Mouse (Mus musculus): ENCODE data around the gene Stum.

Gene Stum

DNA sequence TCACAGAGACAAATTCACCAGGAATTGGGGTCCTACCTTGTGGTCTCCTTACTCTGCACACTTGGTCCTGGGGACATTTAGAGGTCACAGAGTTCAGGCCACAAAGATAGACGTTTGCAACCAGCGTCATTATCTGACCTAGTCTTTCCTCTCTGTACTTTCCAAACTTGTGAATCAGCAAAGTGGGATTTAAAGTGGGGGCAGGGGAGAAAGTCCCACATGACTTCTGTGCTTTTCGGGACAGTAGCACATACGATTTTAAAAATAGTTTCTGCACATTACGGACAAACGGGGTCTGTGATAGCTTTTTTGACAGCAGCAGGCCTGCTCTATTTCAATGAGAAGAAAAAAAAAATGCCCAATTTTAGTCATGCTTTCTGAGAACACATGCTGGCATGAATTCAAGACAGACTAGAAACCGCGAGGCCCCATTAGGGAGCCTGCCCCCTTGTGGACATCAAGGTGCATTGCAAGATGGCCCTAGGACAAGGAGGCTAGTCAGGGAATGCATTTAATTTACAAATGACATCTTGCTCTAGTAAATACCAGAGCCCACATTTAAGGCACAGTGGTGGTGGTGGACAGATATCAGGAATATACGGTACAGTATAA, 55.1 kb downstream of the Stum start:
- DNase-seq, result peak; percentile 81 to 90

- DNase-seq, result no peak
Observed at GRCm38 (mm10) chr1:180427685-180428084, 55.6 kb downstream of the Stum start.

DNA sequence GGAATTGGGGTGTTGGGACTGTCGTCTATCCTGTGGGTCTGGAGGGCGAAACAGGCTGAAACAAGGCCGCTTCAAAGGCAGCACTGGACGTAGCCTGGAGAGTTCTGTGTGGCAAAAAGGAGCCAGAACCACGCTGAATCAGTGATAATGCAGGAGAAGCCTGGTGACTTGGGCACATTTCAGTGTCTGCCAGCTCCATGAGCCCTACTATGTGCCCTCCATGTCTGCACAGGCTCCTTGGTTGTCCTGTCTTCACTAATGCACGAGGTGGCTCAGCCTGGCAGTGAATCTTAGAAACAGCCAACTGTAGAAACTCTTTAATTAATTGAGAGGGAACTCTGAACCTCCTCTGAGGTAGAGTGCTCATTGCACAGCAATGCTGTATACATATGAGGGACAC, 56.9 kb downstream of the Stum start:
- DNase-seq, result no peak

- DNase-seq, result no peak
Observed at GRCm38 (mm10) chr1:180423931-180424330, 59.4 kb downstream of the Stum start.

GRCm38 (mm10) chr1:180423008-180423639, 60.2 kb downstream of the Stum start:
- DNase-seq, result peak in 1 of 2 experiments; percentile 37

- peak; percentile 88 to 93 for DNase-seq
Observed at GRCm38 (mm10) chr1:180422076-180422828, 61.1 kb downstream of the Stum start.

GRCm38 (mm10) chr1:180421165-180421909, 62.0 kb downstream of the Stum start:
- peak; percentile 55 to 57 for DNase-seq

- peak; percentile 82 to 87 for DNase-seq
Observed at GRCm38 (mm10) chr1:180420496-180421164, 62.7 kb downstream of the Stum start.

DNA sequence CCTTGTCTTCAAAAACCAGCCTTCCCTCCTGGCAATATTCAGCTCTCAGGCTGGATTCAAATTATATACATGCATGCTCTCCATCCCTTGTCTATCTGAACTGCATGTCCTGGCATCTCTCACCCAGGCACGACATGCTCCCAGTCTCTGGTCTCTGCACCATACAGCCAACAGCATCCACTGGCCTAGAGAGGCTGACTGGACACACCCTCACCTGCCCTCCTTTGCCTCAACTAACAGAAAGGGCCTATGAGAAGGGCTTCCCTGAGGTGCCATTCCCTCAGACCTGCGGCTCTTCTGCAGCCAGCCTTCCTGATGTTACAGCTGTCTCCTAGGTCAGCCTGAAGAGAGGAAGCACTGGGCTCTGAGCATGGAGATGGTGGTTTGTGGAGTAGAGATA, 64.2 kb downstream of the Stum start:
- no peak for DNase-seq

DNA sequence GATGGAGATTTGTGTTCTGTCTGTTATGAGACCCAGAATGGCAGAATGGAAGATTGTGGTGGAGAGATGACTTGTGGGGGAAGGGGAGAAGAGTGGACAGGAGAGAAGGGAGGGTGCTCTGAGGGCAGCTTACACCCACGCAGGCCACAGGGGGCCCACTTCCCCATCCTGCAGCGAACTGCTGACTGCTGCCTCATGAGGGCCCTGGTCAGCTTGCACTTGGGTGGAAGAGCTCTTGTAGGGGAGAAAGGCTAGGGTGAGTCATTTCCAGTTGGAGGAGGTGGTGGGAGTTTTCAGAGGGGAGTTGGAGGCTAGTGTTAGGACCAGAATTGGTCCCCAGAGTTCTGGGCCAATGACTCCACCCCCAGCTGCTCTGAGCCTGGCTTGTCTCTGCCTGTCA, 66.2 kb downstream of the Stum start:
- no peak for DNase-seq

DNA sequence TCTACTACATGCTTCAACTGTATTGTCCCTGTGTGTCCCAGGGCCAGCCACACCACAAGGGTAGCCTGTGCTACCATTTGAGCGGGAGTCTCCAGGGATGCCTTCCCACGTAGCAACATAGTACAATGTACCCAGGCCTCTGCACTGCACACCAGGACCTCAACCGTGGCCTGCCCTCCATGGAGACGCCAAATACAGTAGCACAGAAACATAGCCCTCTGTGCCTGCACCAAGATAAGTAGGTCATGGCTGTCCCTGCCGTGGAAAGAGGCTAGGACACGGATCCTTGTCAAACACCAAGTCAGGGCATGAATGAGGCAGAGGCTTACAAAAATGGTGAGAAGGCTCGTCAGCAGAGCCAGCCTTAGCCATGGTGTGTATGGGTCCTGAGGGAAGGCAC, 67.5 kb downstream of the Stum start:
- DNase-seq, result no peak

GRCm38 (mm10) chr1:180415064-180415463, 68.2 kb downstream of the Stum start:
- peak in 1 of 2 experiments; percentile 26 for DNase-seq

GRCm38 (mm10) chr1:180410306-180410705, 73.0 kb downstream of the Stum start:
- no peak for DNase-seq

DNA sequence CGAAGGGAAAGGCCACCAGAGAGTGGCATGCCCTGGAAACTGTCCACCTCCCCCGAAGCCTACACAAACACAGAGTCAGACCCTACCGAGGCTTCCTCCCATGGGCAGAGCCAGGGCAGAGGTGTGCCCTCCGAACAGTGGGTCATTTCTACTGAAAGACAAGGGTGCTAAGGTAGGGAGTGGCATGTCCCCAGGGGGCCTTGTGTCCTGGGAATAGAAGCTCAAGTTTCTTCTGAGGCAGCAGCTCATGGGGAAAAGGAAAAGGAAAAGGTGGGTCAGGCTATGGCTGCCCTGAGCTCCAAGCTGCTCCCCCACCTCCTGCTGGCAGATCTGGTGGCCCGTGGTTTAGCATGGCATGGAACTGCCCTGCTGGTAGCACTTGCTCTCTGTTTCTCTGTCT, 73.5 kb downstream of the Stum start:
- DNase-seq, result no peak

- DNase-seq, result peak in 1 of 2 experiments; percentile 29
Observed at GRCm38 (mm10) chr1:180408832-180409231, 74.5 kb downstream of the Stum start.

DNA sequence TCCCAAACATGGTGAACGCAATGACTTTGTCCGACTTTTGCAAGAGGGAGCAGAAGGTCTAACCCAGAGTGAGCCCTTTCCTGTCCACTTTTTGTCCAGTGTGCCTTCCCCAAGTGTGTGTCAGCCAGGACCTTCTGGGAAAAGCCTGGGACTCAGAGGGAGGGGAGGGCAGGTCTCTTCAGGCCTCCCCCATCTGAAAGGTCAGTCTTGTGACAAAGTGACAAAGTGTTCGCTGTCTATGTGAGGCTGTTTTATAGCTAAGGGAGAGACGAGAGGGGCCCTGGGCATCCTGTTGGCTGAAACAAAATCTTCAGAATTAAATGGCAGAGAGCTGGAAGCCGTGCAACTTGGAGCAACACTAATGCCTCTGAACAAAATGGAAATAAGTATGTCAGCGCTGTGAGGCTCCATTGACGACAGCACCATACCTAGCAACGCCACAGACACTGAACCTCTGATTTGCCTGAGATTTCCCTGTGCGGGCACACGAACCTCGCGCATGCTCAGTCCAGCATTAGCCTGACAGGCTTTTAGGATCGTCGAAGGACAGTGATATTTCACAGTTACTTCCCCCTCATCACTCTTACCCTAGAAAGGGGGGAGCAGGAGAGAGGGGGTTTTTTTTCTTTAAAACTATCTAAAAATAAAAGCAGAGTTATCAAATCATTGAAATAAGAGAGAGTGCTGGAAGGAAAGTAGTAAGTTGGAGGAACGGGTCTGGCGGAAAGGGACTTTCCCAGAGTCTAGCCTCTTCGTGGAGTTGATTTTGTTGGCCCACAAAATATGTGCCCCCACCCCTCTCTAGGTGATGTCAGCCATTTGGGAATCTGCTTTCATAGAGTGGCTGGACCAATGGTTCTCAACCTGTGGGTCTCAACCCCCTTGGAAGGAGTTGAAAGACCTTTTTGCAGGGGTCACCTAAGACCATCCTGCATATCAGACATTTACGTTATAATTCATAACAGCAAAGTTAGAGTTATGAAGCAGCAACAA, 75.3 kb downstream of the Stum start:
- DNase-seq, result no peak

GRCm38 (mm10) chr1:180407171-180407671, 76.1 kb downstream of the Stum start:
- DNase-seq, result peak; percentile 90 to 93

DNA sequence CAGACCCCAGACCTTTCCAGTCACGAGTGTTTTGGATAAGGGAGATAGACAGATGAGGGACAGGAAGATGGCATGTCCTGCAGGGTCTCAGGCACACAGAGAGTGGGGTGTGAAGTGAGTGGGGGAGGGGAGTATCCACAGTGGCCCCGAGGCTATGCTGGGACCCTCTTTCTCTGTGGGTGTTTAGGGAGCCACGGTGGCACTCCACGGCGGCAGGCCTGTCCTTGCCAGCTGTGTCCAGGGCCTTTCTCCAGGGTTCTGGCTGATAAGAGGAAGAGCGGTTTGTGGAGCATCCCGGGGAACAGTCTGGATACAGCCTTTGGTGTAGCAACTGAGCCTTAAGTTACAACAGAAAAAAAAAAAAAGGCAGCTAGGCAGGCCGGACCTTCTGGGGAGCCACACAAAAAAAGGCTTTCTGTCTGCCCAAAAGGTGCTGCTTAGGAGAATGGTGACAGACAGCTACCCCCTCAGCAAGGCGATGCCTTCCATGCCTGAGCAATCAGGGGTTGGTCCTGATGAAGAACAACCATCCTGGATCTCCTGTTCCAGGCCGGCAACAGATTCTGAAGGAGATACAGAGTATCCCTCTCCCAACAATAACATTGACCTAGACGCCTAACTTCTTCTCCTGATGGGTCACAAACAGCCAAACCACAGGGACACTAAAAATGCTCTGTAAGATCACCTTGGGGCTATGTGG, 76.8 kb downstream of the Stum start:
- no peak for DNase-seq

DNA sequence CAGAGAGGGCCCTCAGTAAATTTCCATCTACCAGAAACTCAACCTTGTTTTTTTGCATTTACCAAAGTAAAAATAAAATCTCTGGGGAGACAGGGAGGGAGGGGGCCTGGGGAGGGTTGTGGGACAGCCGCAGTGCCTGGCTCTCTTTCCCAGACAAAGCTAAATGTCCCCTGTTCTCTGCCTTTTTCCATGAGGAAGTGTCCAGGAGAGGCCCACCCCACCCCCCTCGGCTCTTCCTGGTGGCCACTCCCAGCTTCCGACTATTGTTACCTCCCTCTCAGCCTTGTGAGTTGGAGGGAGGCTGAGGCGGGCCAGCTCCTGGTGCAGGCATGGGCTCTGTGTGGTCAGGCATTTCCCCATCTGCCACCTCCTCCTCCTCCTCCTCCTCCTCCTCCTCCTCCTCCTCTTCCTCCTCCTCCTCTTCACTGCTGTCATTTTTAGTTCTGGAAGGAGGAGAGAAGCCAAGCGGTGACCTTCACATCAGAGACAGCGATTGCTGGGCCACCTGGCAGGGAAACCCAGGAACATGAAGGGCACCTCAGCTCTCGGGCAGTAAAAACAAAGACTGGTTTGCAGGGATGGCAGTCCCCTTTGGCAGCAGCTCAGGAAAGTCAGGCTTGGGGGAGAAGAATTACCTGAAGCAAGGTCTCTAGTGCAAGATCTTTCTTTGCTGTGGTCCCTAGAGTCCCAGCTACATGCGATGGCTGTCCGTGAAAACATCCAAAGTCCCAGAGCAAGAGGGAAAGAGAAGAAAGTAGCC, 77.5 kb downstream of the Stum start:
- no peak for DNase-seq

DNA sequence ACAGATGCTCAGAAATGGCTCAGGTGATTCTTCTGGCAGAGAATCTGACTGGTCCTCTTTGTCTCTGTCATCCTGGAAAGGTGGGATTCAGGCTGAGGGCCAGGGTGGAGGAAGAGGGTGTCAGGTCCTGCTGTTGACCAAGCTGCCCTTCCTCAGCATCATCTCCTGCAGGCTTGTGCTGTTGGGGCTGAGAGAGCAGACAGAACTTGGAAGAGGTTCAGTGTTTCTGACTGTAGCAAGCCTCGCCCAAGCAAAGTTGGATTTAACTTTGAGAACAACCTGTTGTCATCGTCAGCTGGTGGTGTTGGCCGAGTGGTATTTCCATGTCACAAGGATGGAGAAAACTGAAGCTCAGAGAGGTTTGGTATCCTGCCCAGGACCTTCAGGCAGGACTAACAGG, 78.6 kb downstream of the Stum start:
- no peak for DNase-seq

Data from cerebellum, postnatal 10 days (tissue).